Mouse (Mus musculus) CH12.LX (cell line): ENCODE results near the gene Bad. TPM values are rescaled to one million over a fixed set of nuclear protein-coding genes. Genes with fewer than 3 reads are reported as not detected.

ENCODE experiments used
- DNase-seq: peaks from one replicate; pipeline ENCODE4 v3.0.0-alpha.2; 2013; ENCODE audit errors: extremely low read depth
- H3K27ac ChIP-seq: 2 replicates; pipeline ENCODE4 v1.5.1; 2012; ENCODE audit warnings: low read depth, mild to moderate bottlenecking, control low read depth, moderate library complexity; ENCODE audit not compliant: insufficient read depth
- H3K27me3 ChIP-seq: replicated peaks from 2 replicates; pipeline ENCODE3; 2012; ENCODE audit warnings: inconsistent platforms
- H3K36me3 ChIP-seq, 2 experiments: replicated peaks in 1 of 2; 2 replicates each; pipeline versions ENCODE3 to v1.6.1; 2012; ENCODE audit warnings: inconsistent platforms in 1 of 2, low read length in 1 of 2, mild to moderate bottlenecking in 1 of 2, mixed read lengths in 1 of 2, moderate library complexity in 1 of 2; ENCODE audit not compliant: control insufficient read depth in 1 of 2, insufficient read depth in 1 of 2
- H3K4me1 ChIP-seq, 2 experiments: 2 replicates each; pipeline ENCODE4 v1.6.1; 2012; ENCODE audit warnings: inconsistent platforms in 1 of 2, moderate library complexity in 1 of 2; ENCODE audit not compliant: insufficient read depth in 2 of 2, control insufficient read depth in 1 of 2
- H3K4me2 ChIP-seq: 2 replicates; pipeline ENCODE4 v1.6.1; 2012; ENCODE audit warnings: low read depth, mild to moderate bottlenecking, control low read depth; ENCODE audit not compliant: poor library complexity, insufficient read depth, severe bottlenecking
- H3K4me3 ChIP-seq, 3 experiments: fragments of 150-350 bp in 1 of 3; sonication (generic) in 1 of 3; replicated peaks in 1 of 3; 2 replicates each; pipeline versions ENCODE3 to v1.5.1; 2011 to 2012; ENCODE audit warnings: low read depth in 2 of 3, low read length in 2 of 3, mild to moderate bottlenecking in 2 of 3, moderate library complexity in 2 of 3, control low read depth in 1 of 3, improper control_type of control experiment in 1 of 3, inconsistent platforms in 1 of 3, mixed read lengths in 1 of 3; ENCODE audit not compliant: poor library complexity in 1 of 3
- H3K79me2 ChIP-seq: replicated peaks from 2 replicates; pipeline ENCODE4 v1.6.1; 2012; ENCODE audit warnings: mild to moderate bottlenecking, moderate library complexity; ENCODE audit not compliant: control insufficient read depth, poor library complexity, insufficient read depth, severe bottlenecking; ENCODE audit errors: extremely low read depth
- H3K9ac ChIP-seq: 2 replicates; pipeline ENCODE4 v1.6.1; 2012; ENCODE audit warnings: low read depth, mild to moderate bottlenecking, control low read depth, moderate library complexity; ENCODE audit not compliant: insufficient read depth
- H3K9me3 ChIP-seq: replicated peaks from 2 replicates; pipeline ENCODE3; 2012; ENCODE audit warnings: low read length, inconsistent platforms, mixed read lengths
- BHLHE40 ChIP-seq: IDR thresholded peaks from 2 replicates; pipeline ENCODE4 v1.6.1; 2011; ENCODE audit warnings: mild to moderate bottlenecking, low read depth, low read length, improper control_type of control experiment
- CHD1 ChIP-seq: IDR thresholded peaks from 2 replicates; pipeline ENCODE4 v1.6.1; 2012; ENCODE audit warnings: low read depth, low read length, improper control_type of control experiment, inconsistent platforms
- CHD2 ChIP-seq: IDR thresholded peaks from 2 replicates; pipeline ENCODE4 v1.6.1; 2011; ENCODE audit warnings: low read length, improper control_type of control experiment
- E2F4 ChIP-seq: IDR thresholded peaks from 2 replicates; pipeline ENCODE4 v1.6.1; 2011; ENCODE audit warnings: low read depth, low read length, improper control_type of control experiment; ENCODE audit not compliant: insufficient replicate concordance
- ELF1 ChIP-seq: IDR thresholded peaks from 2 replicates; pipeline ENCODE4 v1.6.1; 2014; ENCODE audit warnings: low read depth, mild to moderate bottlenecking, inconsistent platforms, low read length, improper control_type of control experiment
- EP300 ChIP-seq: IDR thresholded peaks from 2 replicates; pipeline ENCODE4 v1.6.1; 2011; ENCODE audit warnings: low read length, improper control_type of control experiment
- ETS1 ChIP-seq: conservative IDR thresholded peaks from 2 replicates; pipeline ENCODE4 v1.6.1; 2012; ENCODE audit warnings: low read depth, mild to moderate bottlenecking, inconsistent platforms, low read length, improper control_type of control experiment, moderate library complexity
- GABPA ChIP-seq: IDR thresholded peaks from 2 replicates; pipeline ENCODE4 v1.6.1; 2012; ENCODE audit warnings: low read depth, low read length, improper control_type of control experiment, inconsistent platforms; ENCODE audit not compliant: insufficient replicate concordance
- JUN ChIP-seq: IDR thresholded peaks from 2 replicates; pipeline ENCODE4 v1.6.1; 2011; ENCODE audit warnings: low read depth, mild to moderate bottlenecking, low read length, improper control_type of control experiment, moderate library complexity; ENCODE audit not compliant: insufficient read depth
- KAT2A ChIP-seq: IDR thresholded peaks from 2 replicates; pipeline ENCODE4 v1.6.1; 2012; ENCODE audit warnings: low read length, improper control_type of control experiment, inconsistent platforms; ENCODE audit not compliant: insufficient replicate concordance
- NELFE ChIP-seq: IDR thresholded peaks from 2 replicates; pipeline ENCODE4 v1.6.1; 2011; ENCODE audit warnings: low read depth, low read length, improper control_type of control experiment
- POLR2A ChIP-seq: IDR thresholded peaks from 2 replicates; pipeline ENCODE4 v1.6.1; 2011; ENCODE audit warnings: low read depth, mild to moderate bottlenecking, improper control_type of control experiment, low read length
- POLR2AphosphoS2 ChIP-seq: IDR thresholded peaks from 2 replicates; pipeline ENCODE4 v1.6.1; 2011; ENCODE audit warnings: low read depth, low read length, improper control_type of control experiment
- RCOR1 ChIP-seq: conservative IDR thresholded peaks from 2 replicates; pipeline ENCODE4 v1.6.1; 2012; ENCODE audit warnings: low read depth, mild to moderate bottlenecking, inconsistent platforms, low read length, improper control_type of control experiment
- SIN3A ChIP-seq: IDR thresholded peaks from 2 replicates; pipeline ENCODE4 v1.6.1; 2012; ENCODE audit warnings: low read length, improper control_type of control experiment, inconsistent platforms
- UBTF ChIP-seq: IDR thresholded peaks from 2 replicates; pipeline ENCODE4 v1.6.1; 2012; ENCODE audit warnings: low read depth, mild to moderate bottlenecking, inconsistent platforms, low read length, improper control_type of control experiment, moderate library complexity
- USF1 ChIP-seq: IDR thresholded peaks from 2 replicates; pipeline ENCODE4 v1.6.1; 2014; ENCODE audit warnings: low read depth, mild to moderate bottlenecking, inconsistent platforms, low read length, improper control_type of control experiment
- USF2 ChIP-seq: conservative IDR thresholded peaks from 2 replicates; pipeline ENCODE4 v1.6.1; 2011; ENCODE audit warnings: low read depth, low read length, improper control_type of control experiment
- ZKSCAN1 ChIP-seq: IDR thresholded peaks from 2 replicates; pipeline ENCODE4 v1.6.1; 2012; ENCODE audit warnings: low read depth, inconsistent platforms, low read length, improper control_type of control experiment, borderline replicate concordance
- ZNF384 ChIP-seq: IDR thresholded peaks from 2 replicates; pipeline ENCODE4 v1.6.1; 2012; ENCODE audit warnings: low read depth, low read length, improper control_type of control experiment, inconsistent platforms
- dilution Hi-C: fragments of 300-500 bp; cut with MboI; formaldehyde crosslinking; loops from 2 replicates; pipeline ENCODE4 v1.14.3; 2020; ENCODE audit warnings: low sequenced_read_pairs; ENCODE audit not compliant: extremely low pct_unique_long_range_greater_than_20kb, extremely low pct_ligation_motif_present
- in situ Hi-C: fragments of 300-500 bp; cut with MboI; formaldehyde crosslinking; loops from 3 replicates; pipeline ENCODE4 v1.14.3; 2019; ENCODE audit warnings: low sequenced_read_pairs, low pct_ligation_motif_present, low pct_unique_long_range_greater_than_20kb, mixed read lengths
- polyA plus RNA-seq: library from polyadenylated mRNA; unstranded; fragments of >175 nt; gene quantifications from 2 replicates; pipeline ENCODE4 v1.2.1, GENCODE M21; 2012; ENCODE audit warnings: low read depth; ENCODE audit not compliant: insufficient read length
- total RNA-seq, 2 experiments: library from RNA; depleted of rRNA; stranded (reverse); fragments of 300-350 nt in 1 of 2; fragments of >200 nt in 1 of 2; gene quantifications; 2 replicates each; pipeline ENCODE4 v1.2.3; 2012 to 2014

Gene Bad
- total and polyA plus RNA-seq, 3 experiments: 27.7 to 38.0 (median 33.3) TPM

- no peaks in the 10 kb centered on the region for H3K27me3 ChIP-seq
- DNase-seq: no peak
- peaks cover 29% of the 10 kb centered on the region for H3K79me2 ChIP-seq
- peak overlapping the region; percentile 50; the same call in 1 of the 2 replicates for H3K9ac ChIP-seq
- no peak overlapping the region for H3K4me3 ChIP-seq
- TF ChIP-seq JUN (no peak), ETS1 (no peak), ZNF384 (no peak), POLR2AphosphoS2 (no peak), ZKSCAN1 (no peak), ELF1 (no peak), CHD1 (no peak), RCOR1 (no peak), POLR2A (no peak; the same call in 1 of the 2 replicates), NELFE (no peak), KAT2A (no peak), BHLHE40 (no peak), UBTF (no peak), E2F4 (no peak), USF1 (no peak), SIN3A (no peak)
- peak overlapping the region; percentile 32; the same call in 1 of the 2 replicates for H3K27ac ChIP-seq
- no peaks in the 10 kb centered on the region for H3K9me3 ChIP-seq
- H3K36me3 ChIP-seq: peaks cover 18 to 38% of the 10 kb centered on the region in 2 experiments
- dilution Hi-C loops (no loop called here), in situ Hi-C loops (no loop called here)
- peaks cover 15 to 49% of the 10 kb centered on the region in 2 experiments for H3K4me1 ChIP-seq
- peak overlapping the region; percentile 69 for H3K4me2 ChIP-seq
Measured at GRCm38 (mm10) chr19:6977759-6978638, 36.3 kb downstream of the Bad start.

GRCm38 (mm10) chr19:6978639-6978974, 36.9 kb downstream of the Bad start:
- in situ Hi-C loops: no loop called here
- H3K9me3 ChIP-seq: no peaks in the 10 kb centered on the region
- peaks cover 29% of the 10 kb centered on the region for H3K79me2 ChIP-seq
- H3K27ac ChIP-seq: peak overlapping the region; percentile 32; the same call in 1 of the 2 replicates
- peaks cover 20 to 42% of the 10 kb centered on the region in 2 experiments for H3K36me3 ChIP-seq
- H3K4me2 ChIP-seq: peak overlapping the region; percentile 69
- TF ChIP-seq USF1 (no peak), EP300 (no peak), CHD2 (no peak), USF2 (no peak), GABPA (no peak)
- dilution Hi-C loops: no loop called here
- H3K4me3 ChIP-seq: peak overlapping the region; percentile 66 to 83 (median 68)
- peaks cover 15 to 49% of the 10 kb centered on the region in 2 experiments for H3K4me1 ChIP-seq
- DNase-seq: no peak
- no peaks in the 10 kb centered on the region for H3K27me3 ChIP-seq
- H3K9ac ChIP-seq: peak overlapping the region; percentile 50; the same call in 1 of the 2 replicates
